Mouse (Mus musculus) MEL (cell line): ENCODE results near the gene Dusp6. TPM values are rescaled to one million over a fixed set of nuclear protein-coding genes. Genes with fewer than 3 reads are reported as not detected.

ENCODE experiments used
- DNase-seq: peaks from one replicate; pipeline ENCODE4 v3.0.0; 2011; ENCODE audit warnings: low read depth, low spot score
- H3K27ac ChIP-seq: 2 replicates; pipeline ENCODE4 v1.5.1; 2012; ENCODE audit warnings: low read depth, mild to moderate bottlenecking, control low read depth, low read length, moderate library complexity; ENCODE audit not compliant: control insufficient read depth
- H3K27me3 ChIP-seq, 2 experiments: fragments of 150-350 bp in 1 of 2; sonication (generic) in 1 of 2; 2 replicates each; pipeline ENCODE4 v1.6.1; 2012; ENCODE audit warnings: low read length in 2 of 2, mild to moderate bottlenecking in 2 of 2, improper control_type of control experiment in 1 of 2, moderate library complexity in 1 of 2; ENCODE audit not compliant: insufficient read depth in 2 of 2, control insufficient read depth in 1 of 2
- H3K36me3 ChIP-seq, 2 experiments: 2 replicates each; pipeline ENCODE4 v1.6.1; 2012 to 2014; ENCODE audit warnings: low read length in 2 of 2, improper control_type of control experiment in 1 of 2, inconsistent platforms in 1 of 2, mild to moderate bottlenecking in 1 of 2; ENCODE audit not compliant: insufficient read depth in 2 of 2, control insufficient read depth in 1 of 2
- H3K4me1 ChIP-seq, 2 experiments: fragments of 150-350 bp in 1 of 2; sonication (generic) in 1 of 2; 2 replicates each; pipeline ENCODE4 v1.6.1; 2012; ENCODE audit warnings: low read length in 2 of 2, improper control_type of control experiment in 1 of 2, mild to moderate bottlenecking in 1 of 2; ENCODE audit not compliant: insufficient read depth in 2 of 2, control insufficient read depth in 1 of 2
- H3K4me3 ChIP-seq, 2 experiments: fragments of 150-350 bp in 1 of 2; sonication (generic) in 1 of 2; 2 replicates each; pipeline ENCODE4 v1.5.1; 2012; ENCODE audit warnings: low read depth in 2 of 2, low read length in 2 of 2, mild to moderate bottlenecking in 2 of 2, moderate library complexity in 2 of 2, control low read depth in 1 of 2, improper control_type of control experiment in 1 of 2; ENCODE audit not compliant: control insufficient read depth in 1 of 2, insufficient read depth in 1 of 2
- H3K79me2 ChIP-seq: 2 replicates; pipeline ENCODE4 v1.6.1; 2012; ENCODE audit warnings: mild to moderate bottlenecking, low read length, moderate library complexity; ENCODE audit not compliant: control insufficient read depth, poor library complexity, insufficient read depth
- H3K9ac ChIP-seq: 2 replicates; pipeline ENCODE4 v1.6.1; 2012; ENCODE audit warnings: low read depth, mild to moderate bottlenecking, control low read depth, low read length, moderate library complexity; ENCODE audit not compliant: control insufficient read depth, poor library complexity, severe bottlenecking
- H3K9me3 ChIP-seq: fragments of 150-350 bp; sonication (generic); replicated peaks from 2 replicates; pipeline ENCODE4 v1.6.1; 2012; ENCODE audit warnings: mild to moderate bottlenecking, low read length, improper control_type of control experiment, moderate library complexity; ENCODE audit not compliant: insufficient read depth
- BHLHE40 ChIP-seq: IDR thresholded peaks from 2 replicates; pipeline ENCODE4 v1.6.1; 2012; ENCODE audit warnings: low read depth, mild to moderate bottlenecking, inconsistent platforms, low read length, improper control_type of control experiment, borderline replicate concordance
- CHD2 ChIP-seq: IDR thresholded peaks from 2 replicates; pipeline ENCODE4 v1.6.1; 2011; ENCODE audit warnings: low read length, improper control_type of control experiment
- ELF1 ChIP-seq: IDR thresholded peaks from 2 replicates; pipeline ENCODE4 v1.6.1; 2014; ENCODE audit warnings: low read depth, mild to moderate bottlenecking, inconsistent platforms, low read length, improper control_type of control experiment, moderate library complexity
- EP300 ChIP-seq, 2 experiments: IDR thresholded peaks; 2 replicates each; pipeline ENCODE4 v1.6.1; 2011; ENCODE audit warnings: improper control_type of control experiment in 2 of 2, low read length in 2 of 2, low read depth in 1 of 2, mild to moderate bottlenecking in 1 of 2
- HCFC1 ChIP-seq: IDR thresholded peaks from 2 replicates; pipeline ENCODE4 v1.6.1; 2012; ENCODE audit warnings: low read depth, mild to moderate bottlenecking, inconsistent platforms, low read length, improper control_type of control experiment, moderate library complexity
- MAFK ChIP-seq: IDR thresholded peaks from 2 replicates; pipeline ENCODE4 v1.6.1; 2011; ENCODE audit warnings: low read depth, mild to moderate bottlenecking, low read length, improper control_type of control experiment, borderline replicate concordance
- MAX ChIP-seq: IDR thresholded peaks from 2 replicates; pipeline ENCODE4 v1.6.1; 2011; ENCODE audit warnings: low read length, improper control_type of control experiment
- MXI1 ChIP-seq: IDR thresholded peaks from 2 replicates; pipeline ENCODE4 v1.6.1; 2011; ENCODE audit warnings: mild to moderate bottlenecking, low read depth, low read length, improper control_type of control experiment
- MYB ChIP-seq: IDR thresholded peaks from 2 replicates; pipeline ENCODE4 v1.6.1; 2011; ENCODE audit warnings: mild to moderate bottlenecking, low read depth, low read length, improper control_type of control experiment
- MYC ChIP-seq: IDR thresholded peaks from 2 replicates; pipeline ENCODE4 v1.6.1; 2011; ENCODE audit warnings: low read depth, mild to moderate bottlenecking, low read length, improper control_type of control experiment, moderate library complexity
- NELFE ChIP-seq: IDR thresholded peaks from 2 replicates; pipeline ENCODE4 v1.6.1; 2011; ENCODE audit warnings: low read depth, low read length, improper control_type of control experiment
- NRF1 ChIP-seq: IDR thresholded peaks from 2 replicates; pipeline ENCODE4 v1.6.1; 2014; ENCODE audit warnings: low read depth, mild to moderate bottlenecking, inconsistent platforms, low read length, improper control_type of control experiment, moderate library complexity; ENCODE audit not compliant: poor library complexity, insufficient read depth, severe bottlenecking
- POLR2A ChIP-seq, 2 experiments: IDR thresholded peaks; 2 replicates each; pipeline ENCODE4 v1.6.1; 2011 to 2012; ENCODE audit warnings: low read length in 2 of 2, mild to moderate bottlenecking in 2 of 2, control low read depth in 1 of 2, improper control_type of control experiment in 1 of 2, low read depth in 1 of 2, moderate library complexity in 1 of 2; ENCODE audit not compliant: control insufficient read depth in 1 of 2, insufficient read depth in 1 of 2, poor library complexity in 1 of 2
- POLR2AphosphoS2 ChIP-seq: IDR thresholded peaks from 2 replicates; pipeline ENCODE4 v1.6.1; 2011; ENCODE audit warnings: low read length, improper control_type of control experiment
- RAD21 ChIP-seq: IDR thresholded peaks from 2 replicates; pipeline ENCODE4 v1.6.1; 2011; ENCODE audit warnings: mild to moderate bottlenecking, low read depth, low read length, improper control_type of control experiment
- RCOR1 ChIP-seq: IDR thresholded peaks from 2 replicates; pipeline ENCODE4 v1.6.1; 2012; ENCODE audit warnings: low read depth, mild to moderate bottlenecking, inconsistent platforms, low read length, improper control_type of control experiment
- SIN3A ChIP-seq: IDR thresholded peaks from 2 replicates; pipeline ENCODE4 v1.6.1; 2012; ENCODE audit warnings: low read length, improper control_type of control experiment, inconsistent platforms
- SMC3 ChIP-seq: IDR thresholded peaks from 2 replicates; pipeline ENCODE4 v1.6.1; 2011; ENCODE audit warnings: low read depth, low read length, improper control_type of control experiment
- TAL1 ChIP-seq: IDR thresholded peaks from 2 replicates; pipeline ENCODE4 v1.6.1; 2012; ENCODE audit warnings: mild to moderate bottlenecking, inconsistent platforms, low read length, moderate library complexity, mixed read lengths
- TBP ChIP-seq: IDR thresholded peaks from 2 replicates; pipeline ENCODE4 v1.8.0; 2011; ENCODE audit warnings: low read depth, low read length, improper control_type of control experiment
- UBTF ChIP-seq: IDR thresholded peaks from 2 replicates; pipeline ENCODE4 v1.6.1; 2012; ENCODE audit warnings: low read depth, mild to moderate bottlenecking, inconsistent platforms, low read length, improper control_type of control experiment, moderate library complexity, borderline replicate concordance; ENCODE audit not compliant: insufficient read depth
- USF1 ChIP-seq: IDR thresholded peaks from 2 replicates; pipeline ENCODE4 v1.6.1; 2014; ENCODE audit warnings: low read depth, mild to moderate bottlenecking, inconsistent platforms, low read length, improper control_type of control experiment, moderate library complexity
- ZC3H11A ChIP-seq: IDR thresholded peaks from 2 replicates; pipeline ENCODE4 v1.6.1; 2012; ENCODE audit warnings: low read depth, mild to moderate bottlenecking, inconsistent platforms, low read length, improper control_type of control experiment
- ZKSCAN1 ChIP-seq: IDR thresholded peaks from 2 replicates; pipeline ENCODE4 v1.6.1; 2012; ENCODE audit warnings: low read depth, mild to moderate bottlenecking, inconsistent platforms, low read length, improper control_type of control experiment, moderate library complexity
- ZNF384 ChIP-seq: IDR thresholded peaks from 2 replicates; pipeline ENCODE4 v1.6.1; 2012; ENCODE audit warnings: low read depth, mild to moderate bottlenecking, inconsistent platforms, low read length, improper control_type of control experiment
- polyA plus RNA-seq, 2 experiments: library from polyadenylated mRNA; stranded (reverse) in 1 of 2; unstranded in 1 of 2; fragments of >175 nt in 1 of 2; fragments of >200 nt in 1 of 2; gene quantifications; 2 replicates each; pipeline versions ENCODE4 v1.2.1 to v1.2.4; 2012; ENCODE audit warnings: low replicate concordance in 2 of 2, low read depth in 1 of 2; ENCODE audit not compliant: insufficient read length in 2 of 2, insufficient read depth in 1 of 2, missing spikeins in 1 of 2
- total RNA-seq: library from RNA; depleted of rRNA; stranded (reverse); fragments of 300-350 nt; gene quantifications from 2 replicates; pipeline ENCODE4 v1.2.3, GENCODE M21; 2012

The Dusp6 gene
- total and polyA plus RNA-seq, 3 experiments = 8.2 to 11.9 TPM; not detected in 1

DNA sequence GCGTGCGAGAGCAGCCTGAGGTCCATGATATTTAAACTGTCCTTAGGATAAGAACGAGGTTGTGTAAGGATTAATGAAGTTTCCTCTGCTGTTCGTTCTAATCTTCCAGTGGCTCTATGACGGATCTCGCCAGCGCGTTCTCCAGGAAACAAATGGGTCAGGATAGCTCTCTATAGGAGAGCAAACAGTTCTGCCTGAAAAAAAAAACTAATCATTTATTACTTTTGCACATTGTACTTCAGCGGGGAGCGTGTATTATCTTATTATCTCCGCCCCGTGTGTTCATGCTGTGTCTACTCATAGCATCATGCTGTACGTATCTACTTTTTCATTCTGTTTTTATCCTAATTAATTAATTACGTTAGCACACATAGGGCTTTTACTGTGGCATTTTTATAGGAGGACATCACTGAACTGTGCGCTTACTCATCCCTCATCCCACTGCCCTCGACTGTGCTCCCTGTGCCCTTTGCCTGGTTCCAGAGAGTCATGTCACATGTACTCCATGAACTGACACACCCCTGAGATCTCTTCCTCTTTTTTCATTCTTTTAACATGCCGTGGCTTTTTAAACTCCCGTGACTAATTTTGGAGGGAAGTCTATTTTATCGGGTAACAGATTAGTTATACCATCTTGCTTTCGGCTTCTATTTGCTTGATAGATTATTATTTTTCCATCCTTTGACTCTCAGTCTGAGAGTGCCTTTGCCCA is 16.1 kb upstream of the Dusp6 start:
- Histone ChIP-seq H3K79me2 (no peaks in the 10 kb centered on the region), H3K9ac (no peak overlapping the region), H3K4me3 (no peak overlapping the region), H3K27ac (no peak overlapping the region), H3K27me3 (no peaks in the 10 kb centered on the region; a peak in 1 of 4 replicates), H3K36me3 (peaks cover 0 to 12% of the 10 kb centered on the region in 2 experiments; a peak in 2 of 4 replicates), H3K9me3 (no peaks in the 10 kb centered on the region), H3K4me1 (peaks cover 0 to 15% of the 10 kb centered on the region in 2 experiments; a peak in 2 of 4 replicates)
- peak; percentile 75 for TF ChIP-seq MAX
- 0 out of 2 replicates have a peak, but pooled peaks have one; percentile 52 for TF ChIP-seq MYC
- peak in 1 of 2 experiments; percentile 30; a peak in 1 of 4 replicates for TF ChIP-seq EP300 (IDR thresholded peaks at IDR 0.05; ENCODE audit: low read depth in 1 of 2, low read length in 2 of 2)
- peak; percentile 80; the same call in 1 of the 2 replicates for TF ChIP-seq BHLHE40
- TF ChIP-seq RCOR1 = no peak
- peak; percentile 57 for TF ChIP-seq SIN3A
- peak; percentile 39; the same call in 1 of the 2 replicates for TF ChIP-seq USF1
- TF ChIP-seq TAL1 = no peak
- peak; percentile 73 for TF ChIP-seq MXI1
- peak; percentile 56 for DNase-seq

GRCm38 (mm10) chr10:99250874-99251281 is 12.2 kb upstream of the Dusp6 start:
- no peak overlapping the region for H3K27ac ChIP-seq
- TF ChIP-seq POLR2A (IDR thresholded peaks at IDR 0.05; ENCODE audit: control insufficient read depth in 1 of 2, insufficient read depth in 1 of 2, low read depth in 1 of 2, low read length in 2 of 2, poor library complexity in 1 of 2) (no peak), BHLHE40 (no peak), TBP (no peak), POLR2AphosphoS2 (no peak), MAX (no peak), HCFC1 (no peak), MAFK (no peak), NRF1 (no peak), CHD2 (no peak), UBTF (no peak), SMC3 (no peak), ZC3H11A (no peak), ZNF384 (no peak), ZKSCAN1 (no peak), ELF1 (no peak), RCOR1 (no peak), NELFE (no peak), MYB (no peak), RAD21 (no peak)

More at GRCm38 (mm10) chr10:99250874-99251281, 12.2 kb upstream of the Dusp6 start:
- Histone ChIP-seq H3K27me3 (peaks cover 0 to 3% of the 10 kb centered on the region in 2 experiments; a peak in 2 of 4 replicates), H3K4me1 (peaks cover 0 to 4% of the 10 kb centered on the region in 2 experiments; a peak in 1 of 4 replicates), H3K79me2 (no peaks in the 10 kb centered on the region), H3K36me3 (peaks cover 0 to 8% of the 10 kb centered on the region in 2 experiments; a peak in 2 of 4 replicates), H3K4me3 (no peak overlapping the region), H3K9me3 (no peaks in the 10 kb centered on the region), H3K9ac (no peak overlapping the region)
- DNase-seq = no peak
